Mouse (Mus musculus) thymus, adult 2 months (tissue): Measurements from ENCODE around the gene Eml5.

Experiments
- CTCF ChIP-seq: fragments of 200-500 bp; IDR thresholded peaks from 2 replicates; pipeline ENCODE4 v1.5.1; 2012; ENCODE audit warnings: mild to moderate bottlenecking, control low read depth, low read length, moderate library complexity, borderline replicate concordance; ENCODE audit not compliant: control insufficient read depth, poor library complexity, insufficient read depth; ENCODE audit errors: extremely low read depth
- POLR2A ChIP-seq: fragments of 200-500 bp; IDR thresholded peaks from 2 replicates; pipeline ENCODE4 v1.6.1; 2012; ENCODE audit warnings: mild to moderate bottlenecking, low read length, control low read depth, moderate library complexity; ENCODE audit not compliant: control insufficient read depth, poor library complexity, insufficient read depth; ENCODE audit errors: extremely low read depth

DNA sequence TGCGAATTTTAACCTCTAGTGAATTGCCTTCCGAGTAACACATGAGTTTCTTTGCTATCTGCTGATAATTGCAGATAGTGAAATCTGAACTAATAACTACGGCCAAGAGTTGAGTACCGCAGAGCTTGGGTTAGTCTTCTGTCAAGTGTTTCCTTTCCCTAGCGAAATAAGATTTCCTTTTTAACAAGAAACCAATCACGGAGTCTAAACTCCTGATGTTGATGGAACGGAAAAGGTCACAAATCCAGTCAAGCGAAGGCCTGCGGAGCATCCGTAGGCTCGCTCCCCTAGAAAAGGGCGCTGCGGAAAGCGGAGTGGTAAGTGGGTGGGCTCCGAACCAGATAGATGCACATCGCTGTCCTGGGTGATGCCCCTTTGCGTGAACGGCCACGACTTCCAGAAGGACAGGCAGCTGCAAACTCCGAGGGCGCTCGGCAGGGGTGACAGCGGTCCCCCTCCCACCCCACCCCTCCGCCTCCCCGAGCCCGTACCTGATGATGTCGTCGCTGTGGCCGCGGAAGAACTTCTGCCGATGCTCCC lies 873 bp downstream of the Eml5 start:
- TF ChIP-seq POLR2A = no peak
- TF ChIP-seq CTCF = no peak
